Mouse (Mus musculus): ENCODE data around the gene Slc22a23. TPM values are rescaled to one million over a fixed set of nuclear protein-coding genes. Genes with fewer than 3 reads are reported as not detected.
A peak's percentile ranks its signal among the peaks of the same experiment; 100 is the strongest.

Gene Slc22a23
- total RNA-seq, 4 experiments from 2014 or later, result 4.2 to 4.7 (median 4.5) TPM

DNA sequence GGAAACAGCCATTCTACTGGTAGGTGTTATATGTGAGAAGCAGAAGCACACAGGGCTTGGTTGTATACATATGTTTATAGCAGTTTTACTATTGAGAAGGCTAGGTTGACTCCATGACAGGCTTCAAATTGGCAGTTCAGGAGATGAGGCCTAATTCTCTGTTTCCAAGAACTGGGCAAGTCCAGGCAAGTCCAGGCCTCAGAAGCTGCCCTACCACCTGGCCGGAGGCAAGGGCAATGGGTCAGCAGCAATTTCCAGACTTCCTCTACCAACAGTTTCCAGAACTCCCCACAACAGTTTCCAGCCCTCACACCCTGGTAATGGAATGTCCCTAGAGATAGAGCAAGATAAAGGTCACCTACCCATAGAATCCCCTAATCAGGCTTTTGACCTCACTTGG lies 185.1 kb downstream of the Slc22a23 start:
- no peak for DNase-seq

DNA sequence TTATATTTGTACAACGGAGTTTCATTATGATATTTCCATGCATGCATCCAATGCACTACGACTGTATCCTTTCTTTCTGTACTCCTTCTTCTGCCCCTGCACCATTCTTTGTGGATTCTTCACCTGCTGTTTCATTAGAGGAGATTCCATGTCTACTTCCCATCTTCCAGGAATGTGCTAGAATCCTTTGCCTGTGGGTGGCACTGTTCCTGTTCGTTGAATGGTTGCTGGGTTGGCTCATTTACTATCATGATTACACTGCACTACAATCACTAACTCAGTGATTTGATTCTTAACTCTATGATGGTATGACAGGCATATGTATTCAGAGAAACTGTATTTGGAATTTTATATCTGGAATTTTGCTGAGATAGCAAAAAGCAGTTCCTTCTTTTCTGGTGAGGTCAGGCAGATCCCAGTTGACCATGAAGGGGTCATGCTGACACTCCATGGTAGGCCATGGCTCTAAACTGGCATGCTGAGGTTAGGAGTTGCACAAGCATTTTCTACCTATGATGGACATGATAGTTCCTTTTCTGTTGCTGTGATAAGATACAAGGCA lies 187.3 kb downstream of the Slc22a23 start:
- no peak for DNase-seq

DNA sequence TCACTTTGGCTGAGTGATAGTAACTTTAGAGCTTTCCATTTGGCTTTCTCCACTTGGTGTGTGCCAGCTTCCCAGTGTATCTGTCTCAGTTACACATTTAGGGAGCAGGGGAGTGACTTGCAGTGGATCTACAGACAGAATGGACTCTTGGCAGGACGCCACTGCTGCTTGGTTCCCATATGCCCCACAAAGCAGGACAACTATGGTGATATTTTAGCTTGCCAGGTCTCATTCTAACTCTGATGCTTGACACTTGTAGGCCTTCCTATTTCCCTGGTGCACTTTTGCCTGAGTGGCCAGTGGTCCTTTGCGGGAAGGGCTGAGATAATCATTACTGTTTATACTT lies 188.2 kb downstream of the Slc22a23 start:
- DNase-seq, result no peak

DNA sequence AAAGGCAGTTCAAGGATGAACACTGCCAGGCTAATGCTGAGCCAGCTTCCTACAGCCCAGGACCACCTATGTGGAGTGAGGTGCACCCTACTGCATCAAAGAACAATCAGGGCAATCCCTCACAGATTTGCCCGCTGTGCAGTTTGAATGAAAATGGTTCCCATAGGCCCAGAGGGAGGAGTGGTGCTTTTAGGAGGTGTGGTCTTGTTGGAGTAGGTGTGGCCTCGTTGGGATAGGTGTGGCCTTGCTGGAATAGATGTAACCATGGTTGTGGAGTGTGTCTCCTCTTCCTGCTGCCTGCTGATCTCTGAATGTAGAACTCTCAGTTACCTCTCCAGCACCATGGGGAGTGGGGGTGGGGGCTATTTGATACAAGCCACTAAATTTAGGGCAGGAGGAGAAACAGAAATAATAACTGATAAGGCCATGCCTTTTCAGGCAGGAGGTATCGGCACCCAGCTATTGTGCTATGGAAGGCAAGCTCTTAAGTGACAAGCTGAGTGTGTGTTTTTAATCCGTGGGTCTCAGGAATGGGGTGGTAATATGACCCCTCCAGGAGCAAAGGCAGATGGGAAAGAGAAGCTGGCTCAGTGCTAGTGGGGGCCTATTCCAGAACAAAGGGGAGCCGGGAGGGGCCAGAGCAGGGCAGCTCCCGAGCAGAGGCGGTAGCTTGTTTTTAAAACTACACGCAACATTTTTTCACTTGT lies 188.7 kb downstream of the Slc22a23 start:
- DNase-seq, result no peak

DNA sequence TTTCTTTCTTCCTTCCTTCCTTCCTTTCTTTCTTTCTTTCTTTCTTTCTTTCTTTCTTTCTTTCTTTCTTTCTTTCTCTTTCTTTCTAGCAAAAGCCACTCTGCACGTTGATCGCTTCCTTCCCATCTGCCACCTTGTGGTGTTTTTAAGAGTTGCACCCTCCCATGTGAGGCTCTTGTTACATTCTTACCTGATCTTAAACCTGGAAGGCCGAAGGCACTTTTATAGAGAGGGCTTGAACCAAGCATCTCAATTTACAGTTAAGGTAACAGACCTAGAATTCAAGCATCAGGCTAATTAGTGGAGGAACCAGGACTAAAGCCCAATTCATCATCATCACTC lies 190.1 kb downstream of the Slc22a23 start:
- no peak for DNase-seq

DNA sequence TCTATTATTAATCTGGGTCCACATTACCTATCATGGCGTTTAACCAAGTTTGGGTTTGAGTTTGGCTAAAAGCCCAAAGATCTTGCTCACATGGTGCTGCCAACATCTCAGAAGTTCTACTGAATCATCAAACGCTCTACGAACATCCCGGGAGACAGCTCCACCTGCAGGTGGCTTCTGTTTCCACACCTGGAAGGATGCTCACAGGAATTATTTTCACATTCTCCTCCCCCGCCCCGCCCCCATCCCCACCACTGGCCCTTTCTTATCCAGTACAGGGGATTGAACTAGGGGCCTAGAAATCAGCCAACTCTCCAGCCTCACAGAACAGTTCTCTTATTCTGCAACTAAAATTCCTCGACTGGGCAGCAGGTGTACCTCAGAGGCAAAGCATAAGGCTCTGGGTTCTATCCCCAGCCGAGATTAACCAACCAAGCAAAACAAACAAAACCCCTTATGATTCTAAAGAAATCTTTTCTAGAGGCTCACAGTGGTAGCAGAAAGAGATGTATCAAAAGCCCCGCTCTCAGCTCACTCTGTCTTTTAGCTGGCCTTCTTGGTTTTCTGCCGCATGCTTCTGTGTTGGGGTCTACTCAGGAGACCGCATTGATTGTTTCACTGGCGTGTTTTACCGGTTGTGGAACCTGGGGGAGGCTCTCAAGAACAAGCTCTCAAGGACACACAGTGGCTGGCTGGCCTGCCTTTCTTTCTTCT lies 190.6 kb downstream of the Slc22a23 start:
- DNase-seq, result peak; percentile 56

DNA sequence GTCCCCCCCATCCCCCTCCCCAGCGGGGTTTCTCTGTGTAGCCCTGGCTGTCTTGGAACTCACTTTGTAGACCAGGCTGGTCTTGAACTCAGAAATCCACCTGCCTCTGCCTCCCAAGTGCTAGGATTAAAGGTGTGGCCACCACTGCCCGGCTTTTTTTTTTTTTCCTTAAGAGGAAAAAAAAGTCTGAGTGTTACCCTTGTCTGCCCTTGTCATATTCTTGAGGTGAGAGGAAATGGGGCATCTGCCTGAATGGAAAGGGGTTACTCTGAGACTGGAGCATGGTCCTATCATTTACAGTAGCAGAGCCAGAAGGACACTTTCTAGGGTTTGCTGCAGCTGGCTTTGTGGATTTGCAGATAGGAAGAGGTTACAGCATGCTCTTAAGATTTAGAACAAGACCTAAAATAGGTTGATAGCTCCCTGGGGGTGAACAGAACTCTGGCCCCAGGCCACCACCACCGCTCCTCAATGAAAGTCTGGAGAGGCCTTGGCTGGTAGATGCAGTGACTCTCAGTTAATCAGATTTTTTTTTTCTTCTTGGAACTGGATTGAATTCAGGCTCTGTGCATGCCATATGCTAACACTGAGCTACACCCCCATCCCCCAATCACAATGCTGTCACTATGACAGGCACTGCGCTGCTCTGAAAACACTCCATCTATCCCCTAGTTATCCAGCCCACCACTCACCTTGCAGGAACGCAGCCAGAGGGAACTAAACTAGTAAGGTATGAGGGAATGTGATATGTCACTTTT lies 191.5 kb downstream of the Slc22a23 start:
- DNase-seq, result no peak

DNA sequence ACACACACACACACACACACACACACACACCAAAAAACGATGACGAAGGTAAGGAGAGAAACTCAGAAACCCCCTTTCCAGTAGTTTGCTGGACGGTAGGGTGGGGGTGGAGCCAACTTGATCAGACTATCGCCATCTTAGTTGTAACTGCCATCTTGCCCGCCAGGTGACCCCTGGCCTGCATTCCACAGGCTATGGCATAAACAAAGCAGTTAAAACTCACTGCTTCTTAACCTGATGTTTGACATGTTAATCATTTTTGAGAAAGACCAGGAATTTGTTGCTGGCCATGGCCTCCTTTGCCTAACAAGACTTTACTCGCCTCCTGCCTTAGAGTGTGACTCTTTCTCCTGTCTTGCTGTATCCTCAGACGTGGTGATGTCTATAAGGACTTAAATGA lies 192.3 kb downstream of the Slc22a23 start:
- DNase-seq, result no peak

DNA sequence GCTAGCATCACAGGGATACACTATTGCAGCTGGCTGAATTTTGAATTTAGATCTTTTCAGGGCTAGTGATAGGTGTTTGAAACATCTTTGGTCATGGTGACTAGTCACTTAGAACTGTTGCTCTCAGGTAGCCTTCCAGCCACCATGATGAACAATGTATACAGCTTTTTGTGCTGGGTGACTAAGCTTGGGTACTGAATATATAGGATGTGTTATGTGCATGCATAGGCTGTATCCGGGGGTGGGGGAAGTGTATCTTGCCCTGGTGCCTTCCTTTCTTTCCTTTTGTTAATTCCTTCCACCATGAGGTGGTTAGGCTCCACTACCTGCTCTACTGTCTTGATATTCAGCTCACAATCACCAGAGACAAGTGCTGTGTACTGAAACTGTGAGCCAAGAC lies 193.6 kb downstream of the Slc22a23 start:
- no peak for DNase-seq

DNA sequence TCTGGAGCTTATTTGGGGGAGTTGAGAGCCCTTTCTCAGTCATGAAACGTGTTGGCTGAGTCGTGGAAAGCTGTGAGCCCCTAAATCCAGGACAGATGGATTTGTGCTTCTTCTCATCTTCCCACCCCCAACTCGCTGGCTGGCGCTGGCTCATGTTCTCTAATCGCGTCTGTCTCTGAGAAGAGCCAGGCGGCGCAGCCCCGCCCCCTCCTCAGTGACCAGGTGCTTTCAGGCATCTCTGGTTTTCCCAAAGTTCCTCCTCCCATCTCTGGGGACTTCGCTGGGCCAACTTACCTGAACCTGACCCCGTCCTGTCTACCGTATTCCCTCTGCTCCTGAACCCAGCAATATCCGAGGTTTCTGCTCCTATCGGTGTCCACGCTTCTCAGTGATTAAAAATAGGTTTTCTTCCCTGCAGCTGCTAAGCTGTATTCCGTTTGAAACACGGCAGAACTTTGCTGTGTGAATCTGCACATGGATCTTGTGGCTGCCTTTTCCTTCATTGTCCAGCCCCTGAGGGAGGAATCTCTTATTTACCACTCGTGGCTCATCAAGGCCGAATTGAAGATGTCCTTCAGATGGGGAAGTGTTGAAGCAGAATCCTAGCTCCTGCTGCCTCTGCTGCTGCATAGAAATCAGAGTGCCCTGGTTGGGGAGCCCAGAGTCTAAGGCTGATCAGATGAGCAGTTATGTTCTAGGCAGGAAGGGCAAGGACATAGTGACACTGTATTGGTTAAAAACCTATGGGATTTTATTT lies 194.5 kb downstream of the Slc22a23 start:
- no peak for DNase-seq

DNA sequence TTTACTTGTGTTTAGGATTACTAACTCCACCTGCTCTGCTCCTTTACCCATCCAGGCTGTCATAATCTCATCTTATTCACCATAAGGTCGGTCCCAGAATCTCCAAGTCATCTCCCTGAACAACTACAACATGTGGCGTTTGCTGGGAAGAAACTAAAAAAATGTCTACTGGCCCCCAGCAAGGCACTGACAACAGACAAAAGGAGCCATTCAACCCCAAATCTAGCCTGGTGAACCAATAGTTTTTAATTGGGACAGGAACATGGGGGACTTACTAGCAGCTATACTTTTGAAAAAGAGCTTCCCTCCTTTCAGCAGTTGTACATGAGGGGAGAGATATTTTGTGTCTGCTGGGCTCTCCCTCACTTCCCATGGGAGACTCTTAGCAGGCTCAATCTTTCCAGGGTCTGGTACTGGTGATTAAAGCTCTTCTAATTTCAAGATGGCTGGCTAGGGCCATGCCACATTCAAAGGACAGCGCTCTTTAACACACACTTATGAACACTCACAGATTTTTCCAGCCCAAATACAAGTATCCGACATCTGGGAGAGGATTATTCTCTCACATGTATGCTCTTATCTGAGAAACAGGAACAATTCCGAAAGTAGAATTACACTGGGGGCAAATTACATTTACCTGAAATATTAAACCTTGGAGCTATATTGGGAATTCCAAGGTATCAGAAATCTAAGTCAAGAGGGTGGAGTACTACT lies 195.4 kb downstream of the Slc22a23 start:
- DNase-seq, result no peak

DNA sequence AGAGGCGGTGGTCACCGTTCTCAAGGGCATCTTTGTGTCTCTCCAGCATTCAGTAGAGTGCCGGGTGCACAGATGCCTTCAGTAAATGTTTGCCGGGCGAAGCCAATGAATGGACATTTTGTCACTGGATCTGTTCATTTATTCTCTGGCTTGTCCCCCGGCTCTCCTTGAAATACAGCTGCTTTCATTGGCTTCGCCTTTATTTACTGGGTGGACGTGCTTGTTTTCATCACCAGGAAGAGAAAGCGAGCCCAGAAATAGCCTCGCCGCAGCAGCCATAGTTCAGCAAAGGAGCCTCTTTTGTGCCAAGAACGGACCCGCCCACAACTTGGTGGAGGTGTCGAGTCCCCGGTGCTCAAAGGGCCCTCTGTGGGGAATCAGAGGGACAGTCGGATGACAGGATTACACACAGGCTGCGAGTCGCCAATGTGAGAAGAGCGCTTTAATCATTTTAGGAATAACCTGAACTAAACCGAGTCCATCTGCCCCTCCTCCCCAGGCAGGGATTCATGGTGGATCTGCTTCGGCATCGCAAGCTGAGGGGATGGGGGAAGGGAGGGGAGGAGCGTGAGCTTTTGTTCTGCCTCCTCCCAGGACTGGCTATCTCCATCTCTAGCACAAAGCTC lies 196.1 kb downstream of the Slc22a23 start:
- DNase-seq, result no peak

DNA sequence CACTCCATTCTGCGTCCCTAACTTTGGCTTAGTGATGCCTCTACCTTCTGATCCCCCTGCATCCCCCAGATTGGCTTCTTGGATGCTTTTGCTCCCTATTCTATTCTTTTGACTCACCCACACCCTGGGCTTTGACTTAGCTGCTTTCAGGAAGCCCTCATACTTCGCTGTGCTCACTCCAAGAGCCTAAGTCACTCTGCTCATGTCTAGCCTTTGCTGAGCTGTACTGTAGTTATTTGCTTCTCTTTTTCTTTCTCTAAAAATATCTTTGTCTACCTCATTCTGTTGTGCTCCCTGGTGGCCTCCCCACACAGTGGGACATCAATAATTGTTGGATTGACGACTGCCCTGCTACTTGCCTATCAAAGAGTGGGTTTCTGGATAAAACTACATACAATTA lies 196.8 kb downstream of the Slc22a23 start:
- no peak for DNase-seq

DNA sequence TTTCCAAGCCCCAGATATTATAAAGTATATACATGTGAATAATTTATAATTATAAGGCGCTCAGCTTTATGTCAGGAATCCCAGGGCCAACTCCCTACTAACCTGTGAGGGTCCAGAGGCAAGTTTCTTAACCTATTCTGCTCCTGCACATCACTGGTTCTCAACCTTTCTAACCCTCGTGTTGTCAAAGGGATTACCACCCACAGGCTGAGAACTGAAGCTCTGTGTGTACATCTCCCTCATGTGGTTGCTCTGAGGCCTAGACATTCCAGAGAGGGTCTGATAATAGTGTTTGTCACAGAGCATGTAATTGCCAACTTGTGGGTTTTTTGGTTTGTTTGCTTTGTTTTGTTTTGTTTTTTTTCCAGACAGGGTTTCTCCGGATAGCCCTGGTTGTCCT lies 198.1 kb downstream of the Slc22a23 start:
- no peak for DNase-seq

DNA sequence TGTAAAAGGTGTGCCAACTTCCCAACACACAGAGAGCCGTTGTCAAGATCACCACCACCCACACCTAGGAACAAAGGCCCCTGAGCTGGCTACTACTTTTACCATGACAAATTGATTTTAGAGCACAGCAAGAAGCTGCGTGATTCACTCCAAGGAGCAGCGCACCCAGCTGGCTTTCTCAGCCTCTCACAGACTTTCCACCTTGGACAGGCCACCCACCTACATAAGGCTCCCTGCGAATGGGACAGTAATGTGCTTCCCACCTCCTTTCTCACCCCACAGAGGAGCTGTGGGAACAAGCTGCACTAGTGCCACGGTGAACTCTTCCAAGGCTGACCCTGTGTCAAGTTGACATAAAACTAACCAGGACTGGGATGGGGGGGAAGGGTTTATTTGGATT lies 201.6 kb downstream of the Slc22a23 start:
- no peak for DNase-seq

DNA sequence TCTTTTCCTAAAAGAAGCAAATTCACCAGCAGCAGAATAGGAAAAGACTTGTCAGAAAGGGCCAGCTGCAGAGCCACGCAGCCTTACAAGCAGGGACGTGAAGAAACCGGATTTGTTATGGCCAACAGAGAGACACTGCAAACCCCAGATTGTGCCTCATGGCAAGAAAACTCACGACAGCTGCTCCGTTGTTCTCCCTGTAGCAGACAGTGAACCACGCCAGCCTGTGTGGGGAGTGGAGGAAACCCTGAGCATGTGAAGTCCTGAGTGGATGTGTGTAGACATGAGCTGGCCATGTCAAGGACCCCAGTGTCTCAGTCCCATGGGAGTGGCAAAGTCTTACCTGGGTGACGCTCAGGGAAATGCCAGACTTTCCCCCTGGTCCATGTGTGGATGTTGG lies 208.4 kb downstream of the Slc22a23 start:
- DNase-seq, result no peak

DNA sequence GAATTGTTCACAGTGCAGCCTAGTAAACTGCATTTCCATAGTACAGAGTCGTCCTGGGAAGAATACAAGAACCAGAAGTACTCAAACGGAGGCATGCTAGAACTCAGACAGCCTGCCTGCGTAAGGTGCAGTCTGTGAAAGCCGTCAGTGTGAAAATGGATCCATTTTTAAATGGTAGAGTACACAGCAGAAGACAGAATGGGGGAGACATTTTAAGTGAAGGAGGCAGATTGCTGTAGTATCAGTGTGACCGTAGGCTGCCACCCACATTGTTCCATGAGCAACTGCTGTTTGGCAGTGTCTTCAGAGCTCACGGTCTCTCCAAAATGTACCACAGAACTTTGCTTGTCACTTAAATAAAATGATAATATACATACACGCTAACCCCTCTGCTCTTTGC lies 210.7 kb downstream of the Slc22a23 start:
- no peak for DNase-seq

DNA sequence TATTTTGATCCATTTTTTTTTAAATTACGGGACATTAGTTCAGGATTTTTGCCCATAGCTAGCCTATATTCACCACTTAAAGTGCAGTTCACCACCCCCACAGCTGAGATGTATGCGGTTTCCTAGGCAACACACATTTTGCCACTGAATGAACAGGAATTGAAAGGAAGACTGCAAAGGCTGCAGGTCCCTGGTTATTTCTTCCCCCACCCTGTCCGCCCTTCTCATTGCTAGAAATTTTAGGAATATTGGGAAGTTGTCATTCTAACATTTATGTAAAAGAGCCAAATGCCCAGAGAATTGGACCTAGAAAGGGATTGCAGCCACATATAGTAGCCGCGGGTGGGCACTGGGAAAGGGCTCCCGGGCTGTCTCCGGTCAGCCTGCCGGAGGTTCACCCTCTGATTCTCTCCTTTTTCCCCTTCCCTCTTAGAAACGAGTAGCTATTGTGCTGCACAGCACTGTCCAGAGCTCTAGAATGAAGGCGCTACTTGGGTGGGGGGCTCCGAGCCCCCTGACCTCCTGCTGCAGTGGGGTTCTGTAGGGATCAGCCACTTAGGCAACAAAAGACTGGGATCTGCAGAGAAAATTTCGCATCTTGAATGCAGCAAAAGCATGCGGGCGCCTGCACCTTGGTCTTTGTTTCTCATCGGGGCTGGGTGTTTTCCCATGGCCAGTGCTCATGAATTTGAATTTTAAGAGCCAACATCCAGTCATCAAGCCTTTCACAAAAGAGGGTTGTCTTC lies 211.5 kb downstream of the Slc22a23 start:
- no peak for DNase-seq

DNA sequence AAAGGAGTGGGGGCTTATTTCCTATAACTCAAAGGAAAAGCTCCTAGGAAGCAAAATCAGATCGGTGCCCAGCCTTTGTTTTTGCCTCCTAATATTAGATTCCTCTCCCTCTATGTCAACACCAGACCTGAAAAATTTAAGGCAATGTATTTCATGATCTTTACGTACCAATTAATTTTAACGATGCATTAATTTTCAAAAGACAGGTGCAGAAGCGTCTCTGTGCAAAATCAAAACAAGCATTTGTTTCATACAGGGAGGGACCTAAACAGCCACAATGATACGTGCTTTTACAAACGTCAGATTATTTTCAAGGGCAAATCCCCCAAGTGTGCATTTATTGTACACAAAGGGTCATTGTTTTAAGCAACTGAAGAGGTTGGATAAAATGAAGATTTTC lies 212.1 kb downstream of the Slc22a23 start:
- no peak for DNase-seq

DNA sequence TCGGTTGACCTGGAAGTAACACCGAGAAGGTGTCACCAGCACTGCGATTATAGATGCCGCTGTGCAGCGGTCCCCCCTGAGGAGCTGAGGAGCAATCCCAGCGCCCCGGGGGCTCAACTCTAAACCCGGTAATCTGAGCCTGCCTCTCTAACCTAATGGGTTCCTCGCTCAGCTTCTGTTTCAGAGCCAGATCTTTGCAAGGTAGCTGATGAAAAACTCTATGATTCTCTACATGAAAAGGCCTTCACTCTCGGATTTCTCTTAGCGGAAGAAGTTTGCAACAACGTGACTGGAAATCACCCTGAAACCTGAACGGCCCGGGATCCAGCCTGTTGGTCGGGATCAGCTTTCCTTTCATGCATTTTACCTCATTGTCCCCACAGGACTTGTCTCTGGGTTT lies 212.7 kb downstream of the Slc22a23 start:
- no peak for DNase-seq

DNA sequence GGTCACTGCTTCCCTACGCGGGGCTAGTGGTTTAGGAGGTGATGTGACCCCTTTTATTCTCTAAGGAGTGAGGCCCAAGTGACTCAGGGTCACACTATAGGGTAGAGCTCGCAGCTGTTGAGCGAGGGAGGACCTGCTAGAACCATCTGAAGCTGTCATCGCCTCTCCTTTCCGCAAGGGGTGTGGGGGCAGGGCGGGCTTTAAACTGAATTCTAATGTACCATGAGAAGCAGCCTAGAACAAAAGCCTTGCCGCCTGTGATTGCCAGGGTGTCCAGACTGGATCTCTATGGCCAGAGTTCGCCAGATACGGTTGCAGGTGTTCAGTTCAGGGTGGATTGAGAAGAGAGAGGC lies 213.3 kb downstream of the Slc22a23 start:
- DNase-seq, result no peak
